Mouse (Mus musculus): Measurements from ENCODE around the gene Ccdc85b. TPM values are rescaled to one million over a fixed set of nuclear protein-coding genes. Genes with fewer than 3 reads are reported as not detected.
"Not testable (repeated sequence)": the region's sequence is repeated elsewhere in the genome, so short reads cannot be mapped to it uniquely, and the experiment has no call there.

Ccdc85b gene
- polyA plus RNA-seq (2012; ENCODE audit: insufficient read depth, insufficient read length, missing spikeins), result 2.2 and 6.5 TPM in 2 replicates

DNA sequence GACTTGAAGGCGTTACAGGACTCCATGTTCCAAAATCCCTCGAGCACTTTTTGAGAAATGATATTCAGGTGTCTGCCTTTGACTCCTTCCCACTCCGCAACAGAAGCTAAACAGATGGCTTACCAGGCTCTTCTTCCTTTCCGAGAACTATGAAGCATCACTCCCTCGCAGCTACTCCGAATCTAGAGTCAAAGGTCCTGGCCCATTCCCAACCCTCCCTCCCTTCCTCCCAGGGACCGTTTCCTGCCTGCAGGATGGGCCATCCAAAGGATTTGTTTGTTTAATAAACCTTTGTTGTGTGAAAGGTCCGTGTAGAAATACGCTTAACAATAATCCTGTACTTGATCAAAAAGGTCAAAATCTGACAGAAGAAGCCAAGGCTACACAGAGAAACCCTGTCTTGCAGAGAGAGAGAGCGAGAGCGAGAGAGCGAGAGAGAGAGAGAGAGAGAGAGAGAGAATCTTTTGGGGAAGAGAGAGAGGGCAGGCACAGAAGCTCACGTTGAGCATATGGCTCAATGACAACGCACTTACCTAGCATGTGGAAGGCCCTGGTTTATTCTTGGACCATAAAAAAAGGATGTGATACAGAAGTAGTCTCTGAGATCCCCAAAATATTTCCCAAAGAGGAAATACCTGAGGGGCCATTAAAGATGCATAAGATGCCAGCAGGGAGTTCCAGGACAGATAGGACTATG lies at the start of gene Ccdc85b:
Gene Ccdc85b, minus strand, starts transcription at position 149 of the 697 bp plus-strand sequence.
- Histone ChIP-seq H3K4me1 (ENCODE audit: control insufficient read depth, insufficient read depth, insufficient read length, low read length) (peaks cover 2% of the 10 kb centered on the region), H3K4me3 (ENCODE audit: insufficient read depth, low read depth, low read length) (peak within 1 kb of the TSS; percentile 86), H3K27ac (replicated peaks; ENCODE audit: low read depth, low read length) (peak within 1 kb of the TSS; percentile 96)

- no peak within 1 kb of the TSS for H3K4me3 ChIP-seq (ENCODE audit: insufficient read depth, low read depth, low read length)
- no peaks in the 10 kb centered on the region for H3K4me1 ChIP-seq (ENCODE audit: control insufficient read depth, insufficient read depth, insufficient read length, low read length)
- H3K27ac ChIP-seq (replicated peaks; ENCODE audit: low read depth, low read length), result no peak within 1 kb of the TSS
Observed at GRCm38 (mm10) chr19:5503687-5504086, 46.0 kb upstream of the Ccdc85b start, which contains the start of gene 1700020D05Rik. TSS of gene 1700020D05Rik (minus strand) at chr19:5503787.

DNA sequence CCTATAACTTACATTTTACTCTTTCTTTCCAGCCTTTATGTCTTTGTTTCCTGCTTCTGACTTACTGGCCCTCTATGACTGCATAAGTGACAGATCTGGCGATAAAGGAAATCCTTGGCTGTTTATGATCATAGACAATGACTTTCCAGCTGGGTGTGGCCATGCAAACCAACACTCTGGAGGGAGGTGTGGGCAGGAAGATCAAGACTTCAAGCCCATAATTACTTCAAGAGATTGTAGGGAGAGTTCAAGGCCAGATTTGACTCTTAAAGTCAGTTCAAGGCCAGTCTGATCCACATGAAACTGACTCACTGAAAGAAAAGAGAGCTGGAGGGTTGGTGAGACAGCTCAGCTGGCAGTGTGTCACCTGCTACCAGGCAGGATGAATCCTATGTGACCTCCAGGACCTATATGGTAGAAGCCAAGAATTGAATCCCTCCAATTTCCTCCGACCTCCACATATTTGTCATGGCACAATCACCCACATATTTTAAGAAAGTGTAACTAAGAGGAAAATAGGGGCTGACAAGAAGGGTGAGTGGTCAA lies 42.7 kb upstream of the Ccdc85b start:
- H3K4me1 ChIP-seq (ENCODE audit: control insufficient read depth, insufficient read depth, insufficient read length, low read length), result no peaks in the 10 kb centered on the region
- no peak overlapping the region for H3K4me3 ChIP-seq (ENCODE audit: insufficient read depth, low read depth, low read length)
- H3K27ac ChIP-seq (replicated peaks; ENCODE audit: low read depth, low read length), result no peak overlapping the region

DNA sequence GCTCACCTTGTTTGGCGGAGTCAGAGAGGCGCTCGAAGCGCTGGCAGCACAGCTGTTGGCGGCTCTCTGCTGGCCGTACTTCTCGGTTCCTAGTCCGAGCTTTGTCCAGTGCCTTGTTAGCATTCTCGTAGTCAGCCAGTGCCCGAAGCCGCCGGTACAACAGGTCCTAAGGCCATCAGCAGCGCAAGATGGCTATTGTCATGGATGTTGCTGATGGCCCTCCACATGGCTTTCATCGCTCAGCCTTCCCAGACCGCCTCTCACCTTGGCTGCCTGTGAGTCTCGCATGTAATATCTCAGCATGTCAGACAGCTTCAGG lies 38.3 kb upstream of the Ccdc85b start:
- H3K4me3 ChIP-seq (ENCODE audit: insufficient read depth, low read depth, low read length), result no peak overlapping the region
- H3K4me1 ChIP-seq (ENCODE audit: control insufficient read depth, insufficient read depth, insufficient read length, low read length), result no peaks in the 10 kb centered on the region
- no peak overlapping the region for H3K27ac ChIP-seq (replicated peaks; ENCODE audit: low read depth, low read length)

DNA sequence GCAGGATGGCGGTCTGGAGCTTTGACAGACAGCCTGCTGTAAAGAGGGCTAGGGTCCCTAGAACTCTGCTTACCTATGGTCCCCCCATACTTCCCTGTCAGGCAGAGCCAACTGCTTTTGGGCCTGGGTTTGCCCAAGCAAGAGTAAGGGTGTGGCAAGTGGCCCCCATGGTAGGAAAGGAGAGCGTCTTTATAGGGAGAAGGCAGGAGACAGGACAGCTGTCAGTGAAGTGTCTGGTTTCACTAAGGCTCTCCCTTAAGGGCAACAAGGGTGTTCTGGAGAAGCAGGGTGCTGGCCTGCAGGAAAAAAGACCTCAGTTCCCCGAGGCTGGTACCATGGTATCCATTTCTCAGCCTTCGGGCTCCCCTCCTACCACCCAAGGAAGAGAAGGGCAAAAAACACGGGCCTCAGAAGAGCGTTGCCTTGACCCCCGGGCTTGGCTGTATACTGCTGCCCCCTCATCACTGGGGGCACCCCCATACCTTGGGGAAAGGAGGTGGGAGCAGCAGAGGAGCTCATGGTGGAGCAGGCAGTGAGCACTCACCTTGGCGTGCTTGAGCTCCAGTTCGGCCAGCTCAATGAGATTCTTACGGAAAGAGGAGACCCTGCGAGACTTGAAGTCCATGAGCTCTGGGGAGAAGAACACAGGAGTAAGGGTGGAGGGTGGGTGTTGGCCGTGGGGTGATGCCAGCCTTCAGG lies 37.8 kb upstream of the Ccdc85b start:
- no peak overlapping the region for H3K27ac ChIP-seq (replicated peaks; ENCODE audit: low read depth, low read length)
- no peaks in the 10 kb centered on the region for H3K4me1 ChIP-seq (ENCODE audit: control insufficient read depth, insufficient read depth, insufficient read length, low read length)
- no peak overlapping the region for H3K4me3 ChIP-seq (ENCODE audit: insufficient read depth, low read depth, low read length)

- Histone ChIP-seq H3K4me1 (ENCODE audit: control insufficient read depth, insufficient read depth, insufficient read length, low read length) (no peaks in the 10 kb centered on the region), H3K27ac (replicated peaks; ENCODE audit: low read depth, low read length) (no peak overlapping the region), H3K4me3 (ENCODE audit: insufficient read depth, low read depth, low read length) (no peak overlapping the region)
Observed at GRCm38 (mm10) chr19:5494314-5494713, 36.6 kb upstream of the Ccdc85b start.

DNA sequence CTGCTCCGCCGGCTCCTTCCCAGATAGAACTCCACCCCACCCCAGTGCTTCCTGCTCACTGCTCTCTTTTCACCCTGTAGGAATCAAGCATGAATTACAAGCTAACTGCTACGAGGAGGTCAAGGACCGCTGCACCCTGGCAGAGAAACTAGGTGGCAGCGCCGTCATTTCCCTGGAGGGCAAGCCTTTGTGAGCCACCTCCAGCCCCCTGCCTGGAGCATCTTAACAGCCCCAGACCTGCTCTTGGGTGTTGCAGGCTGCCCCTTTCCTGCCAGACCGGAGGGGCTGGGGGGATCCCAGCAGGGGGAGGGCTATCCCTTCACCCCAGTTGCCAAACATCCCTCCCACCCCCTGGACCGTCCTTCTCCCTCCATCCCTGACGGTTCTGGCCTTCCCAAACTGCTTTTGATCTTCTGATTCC lies 35.6 kb upstream of the Ccdc85b start:
- not testable (repeated sequence) for H3K27ac ChIP-seq (replicated peaks; ENCODE audit: low read depth, low read length); H3K4me3 ChIP-seq (ENCODE audit: insufficient read depth, low read depth, low read length); H3K4me1 ChIP-seq (ENCODE audit: control insufficient read depth, insufficient read depth, insufficient read length, low read length)

- Histone ChIP-seq H3K4me1 (ENCODE audit: control insufficient read depth, insufficient read depth, insufficient read length, low read length) (no peaks in the 10 kb centered on the region), H3K27ac (replicated peaks; ENCODE audit: low read depth, low read length) (no peak overlapping the region), H3K4me3 (ENCODE audit: insufficient read depth, low read depth, low read length) (no peak overlapping the region)
Observed at GRCm38 (mm10) chr19:5492641-5493040, 34.9 kb upstream of the Ccdc85b start.

DNA sequence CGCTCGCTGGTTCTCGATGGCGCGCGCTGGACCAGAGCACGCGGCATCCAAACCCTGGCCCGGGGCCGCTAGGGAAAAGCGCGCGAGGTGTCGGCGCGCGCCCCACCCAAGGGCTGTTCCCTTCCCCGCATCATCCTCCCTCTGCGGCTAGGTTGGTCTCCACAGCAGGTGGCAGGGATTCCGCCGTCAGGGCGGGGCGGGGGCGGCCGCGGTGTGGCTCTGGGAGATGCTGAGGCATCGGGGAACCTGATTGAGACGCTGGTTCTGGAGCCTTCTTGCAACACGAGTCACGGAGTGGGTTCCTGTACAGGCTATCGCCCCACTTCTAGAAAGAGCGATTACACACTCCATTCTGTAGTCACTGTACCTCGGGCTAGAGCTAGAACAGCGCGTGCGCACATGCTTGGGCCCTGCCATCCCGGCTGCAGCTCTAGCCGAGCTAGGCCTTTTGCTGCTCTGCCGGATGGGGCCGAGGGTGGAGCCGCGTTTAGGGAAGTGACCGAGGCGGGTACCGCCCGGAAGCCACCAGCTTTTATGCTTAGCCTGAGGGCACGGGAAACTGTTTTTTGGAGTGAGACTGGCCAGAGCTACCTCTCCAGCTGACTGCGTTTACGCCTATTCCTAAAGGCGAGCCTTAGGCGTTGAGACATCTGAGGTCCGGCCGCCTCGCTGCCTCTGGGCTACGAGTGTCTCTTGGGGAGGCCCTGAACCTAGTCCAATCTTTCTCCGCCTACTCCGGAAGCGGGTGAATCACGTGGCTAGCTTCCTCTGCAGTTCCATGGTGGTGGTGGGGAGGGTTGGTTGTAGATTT lies 33.4 kb upstream of the Ccdc85b start:
- Histone ChIP-seq H3K27ac (replicated peaks; ENCODE audit: low read depth, low read length) (peak overlapping the region; percentile 98), H3K4me1 (ENCODE audit: control insufficient read depth, insufficient read depth, insufficient read length, low read length) (no peaks in the 10 kb centered on the region), H3K4me3 (ENCODE audit: insufficient read depth, low read depth, low read length) (peak overlapping the region; percentile 90)

DNA sequence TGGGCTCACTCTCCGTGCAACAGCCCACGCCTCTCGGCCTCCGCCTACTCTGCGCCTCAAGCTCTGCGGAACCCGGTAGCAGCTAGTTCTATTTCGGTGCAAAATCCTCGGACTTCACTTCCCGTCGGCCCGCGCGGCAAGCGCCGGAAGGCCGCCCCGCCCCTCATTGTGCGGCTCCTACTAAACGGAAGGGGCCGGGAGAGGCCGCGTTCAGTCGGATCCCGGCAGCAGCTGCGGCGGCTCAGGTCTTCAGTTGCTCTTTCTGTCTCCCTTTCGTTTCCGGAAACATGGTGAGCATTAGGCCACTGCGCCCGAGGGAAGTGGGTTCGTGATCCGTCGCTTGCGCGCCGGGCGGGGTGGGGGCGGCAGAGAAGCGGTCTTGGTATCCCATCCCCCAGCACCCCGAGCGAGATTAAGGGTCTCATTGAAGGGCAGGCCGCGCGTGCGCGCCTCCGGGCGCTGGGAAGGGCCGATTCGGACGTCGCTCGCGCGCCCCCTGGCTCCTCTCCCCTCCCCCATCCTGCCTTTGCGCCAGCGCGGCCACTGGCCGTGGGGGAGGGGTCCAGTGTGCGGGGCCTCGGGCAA lies 32.7 kb upstream of the Ccdc85b start, which contains the start of gene Cfl1:
Gene Cfl1, plus strand, starts transcription at position 143 of the 585 bp plus-strand sequence.
- Histone ChIP-seq H3K4me1 (ENCODE audit: control insufficient read depth, insufficient read depth, insufficient read length, low read length) (no peaks in the 10 kb centered on the region), H3K4me3 (ENCODE audit: insufficient read depth, low read depth, low read length) (peak within 1 kb of the TSS; percentile 90)

DNA sequence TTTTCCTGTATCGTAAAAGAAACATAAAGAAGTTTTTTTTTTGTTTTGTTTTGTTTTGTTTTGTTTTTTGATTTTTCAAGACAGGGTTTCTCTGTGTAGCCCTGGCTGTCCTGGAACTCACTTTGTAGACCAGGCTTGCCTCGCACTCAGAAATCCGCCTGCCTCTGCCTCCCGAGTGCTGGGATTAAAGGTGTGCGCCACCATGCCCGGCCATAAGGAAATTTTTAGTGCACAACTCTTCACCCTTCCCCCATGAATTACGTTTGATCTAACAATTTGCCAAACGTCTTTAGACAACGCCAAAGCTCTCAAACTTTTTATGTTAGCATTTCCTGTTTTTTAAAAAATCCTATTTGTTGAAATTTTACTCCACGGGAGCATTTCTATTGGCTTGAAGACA lies 32.0 kb upstream of the Ccdc85b start:
- H3K4me1 ChIP-seq (ENCODE audit: control insufficient read depth, insufficient read depth, insufficient read length, low read length); H3K4me3 ChIP-seq (ENCODE audit: insufficient read depth, low read depth, low read length): not testable (repeated sequence)
- peak overlapping the region; percentile 99 for H3K27ac ChIP-seq (replicated peaks; ENCODE audit: low read depth, low read length)

More for the DNA sequence above, 32.7 kb upstream of the Ccdc85b start, which contains the start of gene Cfl1:
- H3K27ac ChIP-seq (replicated peaks; ENCODE audit: low read depth, low read length), result peak within 1 kb of the TSS; percentile 99

DNA sequence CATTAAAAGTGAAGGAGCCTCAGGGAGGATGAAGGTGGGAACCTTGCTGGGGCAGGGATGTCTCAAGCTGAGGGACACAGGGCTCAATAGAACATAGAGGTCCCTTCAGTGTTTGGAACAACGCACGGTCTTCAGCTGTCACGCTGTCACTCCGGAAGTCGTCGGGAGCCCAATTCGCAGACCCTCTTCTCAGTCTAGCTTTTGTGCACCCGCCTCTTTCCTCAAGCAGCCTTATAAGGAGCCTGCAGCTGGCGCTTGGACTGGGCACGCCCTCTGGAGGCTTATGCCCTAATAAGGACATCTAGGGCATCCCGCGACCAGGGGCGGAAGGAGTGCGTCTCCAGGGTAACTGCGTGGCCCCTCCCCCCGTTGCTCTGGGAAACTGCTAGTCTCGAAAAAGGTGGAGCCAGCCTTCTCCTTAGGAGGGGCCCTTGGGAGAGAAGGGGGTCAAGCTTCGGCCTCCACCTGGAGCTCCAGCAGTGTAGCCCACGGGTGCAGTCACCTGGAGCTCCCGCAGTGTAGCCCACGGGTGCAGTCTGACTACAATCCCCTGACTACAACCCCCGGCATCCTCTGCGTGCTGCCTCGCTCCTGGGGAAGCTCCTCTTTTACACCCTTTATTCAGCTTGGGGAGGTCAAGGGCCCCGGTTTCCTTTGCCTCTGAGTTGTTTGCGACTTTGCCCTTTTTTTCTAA lies 31.3 kb upstream of the Ccdc85b start:
- peak overlapping the region; percentile 99 for H3K27ac ChIP-seq (replicated peaks; ENCODE audit: low read depth, low read length)
- peak overlapping the region; percentile 78 for H3K4me3 ChIP-seq (ENCODE audit: insufficient read depth, low read depth, low read length)
- no peaks in the 10 kb centered on the region for H3K4me1 ChIP-seq (ENCODE audit: control insufficient read depth, insufficient read depth, insufficient read length, low read length)

GRCm38 (mm10) chr19:5487768-5488550 lies 30.3 kb upstream of the Ccdc85b start, which contains the start of gene Mus81:
TSS of gene Mus81 (minus strand) at chr19:5488402.
- H3K27ac ChIP-seq (replicated peaks; ENCODE audit: low read depth, low read length), result peak within 1 kb of the TSS; percentile 99

More at GRCm38 (mm10) chr19:5487768-5488550, 30.3 kb upstream of the Ccdc85b start, which contains the start of gene Mus81:
- no peaks in the 10 kb centered on the region for H3K4me1 ChIP-seq (ENCODE audit: control insufficient read depth, insufficient read depth, insufficient read length, low read length)
- H3K4me3 ChIP-seq (ENCODE audit: insufficient read depth, low read depth, low read length), result peak within 1 kb of the TSS; percentile 85
